Mouse (Mus musculus) forebrain, embryonic 13.5 days (tissue): ENCODE measurements around the gene Gas7. TPM values are rescaled to one million over a fixed set of nuclear protein-coding genes. Genes with fewer than 3 reads are reported as not detected.

Source experiments
- ATAC-seq: fragments of 200-750 bp; cut with Nextera tagmentation; 2 replicates; pipeline ENCODE4 v1.8.0; 2017
- H3K27ac ChIP-seq: fragments of 300-500 bp; sonication (generic); 2 replicates; pipeline ENCODE4 v1.5.1; 2015; ENCODE audit warnings: inconsistent platforms, mild to moderate bottlenecking, moderate library complexity
- H3K27me3 ChIP-seq: fragments of 300-500 bp; sonication (generic); 2 replicates; pipeline ENCODE4 v1.6.1; 2015; ENCODE audit warnings: mild to moderate bottlenecking, inconsistent platforms
- H3K36me3 ChIP-seq: fragments of 300-500 bp; sonication (generic); 2 replicates; pipeline ENCODE4 v1.6.1; 2015; ENCODE audit warnings: mild to moderate bottlenecking, inconsistent platforms; ENCODE audit not compliant: poor library complexity, severe bottlenecking
- H3K4me1 ChIP-seq: fragments of 300-500 bp; sonication (generic); 2 replicates; pipeline ENCODE4 v1.6.1; 2015; ENCODE audit warnings: inconsistent platforms
- H3K4me2 ChIP-seq: fragments of 300-500 bp; sonication (generic); 2 replicates; pipeline ENCODE4 v1.6.1; 2015; ENCODE audit warnings: inconsistent platforms, mild to moderate bottlenecking, moderate library complexity
- H3K4me3 ChIP-seq: fragments of 300-500 bp; sonication (generic); 2 replicates; pipeline ENCODE4 v1.5.1; 2015; ENCODE audit warnings: mild to moderate bottlenecking, inconsistent platforms
- H3K9ac ChIP-seq: fragments of 300-500 bp; sonication (generic); 2 replicates; pipeline ENCODE4 v1.6.1; 2015; ENCODE audit warnings: mild to moderate bottlenecking, inconsistent platforms
- H3K9me3 ChIP-seq: fragments of 300-500 bp; sonication (generic); replicated peaks from 2 replicates; pipeline ENCODE4 v1.6.1; 2016; ENCODE audit warnings: inconsistent platforms
- WGBS: fragments of 180-500 bp; shearing (Covaris S2); methylation state at CpG from one replicate; pipeline ENCODE4 v1.1.7; 2015; 5-methylcytosine and 5-hydroxymethylcytosine counted together
- polyA plus RNA-seq: library from polyadenylated mRNA; unstranded; fragments of >200 nt; fragmentation: Nextera tagmentation; extraction: Ambion mirVana; gene quantifications from 2 replicates; pipeline ENCODE4 v1.2.1, GENCODE M21; 2015

Gene Gas7
- 18.3 and 21.4 TPM in 2 replicates for polyA plus RNA-seq

- H3K4me1 ChIP-seq = peaks cover 13% of the 10 kb centered on the region
- peak; percentile 77 for ATAC-seq
- H3K4me2 ChIP-seq = peak within 1 kb of the TSS; percentile 99
- H3K36me3 ChIP-seq = no peaks in the 10 kb centered on the region
- H3K9ac ChIP-seq = peak within 1 kb of the TSS; percentile 71
- H3K27me3 ChIP-seq = peaks cover 60% of the 10 kb centered on the region
- H3K4me3 ChIP-seq = peak within 1 kb of the TSS; percentile 67
- WGBS = under 1% methylated on average over 57 of the region's 78 CpGs
- no peaks in the 10 kb centered on the region for H3K9me3 ChIP-seq
- H3K27ac ChIP-seq = no peak within 1 kb of the TSS
Observed at GRCm38 (mm10) chr11:67454874-67455526, at the start of gene Gas7. Gas7 (plus strand) TSS chr11:67455437.

GRCm38 (mm10) chr11:67414346-67414940, 40.8 kb upstream of the Gas7 start:
- Histone ChIP-seq H3K9ac (no peak overlapping the region), H3K27me3 (no peaks in the 10 kb centered on the region), H3K9me3 (no peaks in the 10 kb centered on the region), H3K27ac (no peak overlapping the region), H3K4me3 (no peak overlapping the region), H3K4me1 (no peaks in the 10 kb centered on the region), H3K36me3 (no peaks in the 10 kb centered on the region), H3K4me2 (no peak overlapping the region)
- no peak for ATAC-seq
- 86% methylated on average over 6 of the region's 6 CpGs for WGBS

- Histone ChIP-seq H3K4me2 (no peak overlapping the region), H3K4me1 (no peaks in the 10 kb centered on the region), H3K4me3 (no peak overlapping the region), H3K9me3 (no peaks in the 10 kb centered on the region), H3K27ac (no peak overlapping the region), H3K36me3 (no peaks in the 10 kb centered on the region), H3K9ac (no peak overlapping the region), H3K27me3 (no peaks in the 10 kb centered on the region)
- WGBS = 85% methylated on average over 13 of the region's 13 CpGs
- ATAC-seq = no peak
Observed at GRCm38 (mm10) chr11:67423575-67423974, 31.7 kb upstream of the Gas7 start.

- WGBS = 36% methylated on average over 3 of the region's 3 CpGs
- no peak for ATAC-seq
- no peak overlapping the region for H3K27ac ChIP-seq
- peaks cover 12% of the 10 kb centered on the region for H3K4me1 ChIP-seq
- no peaks in the 10 kb centered on the region for H3K36me3 ChIP-seq
- no peaks in the 10 kb centered on the region for H3K9me3 ChIP-seq
- no peaks in the 10 kb centered on the region for H3K27me3 ChIP-seq
- H3K9ac ChIP-seq = no peak overlapping the region
- H3K4me2 ChIP-seq = no peak overlapping the region
- H3K4me3 ChIP-seq = no peak overlapping the region
Observed at GRCm38 (mm10) chr11:67428196-67428595, 27.0 kb upstream of the Gas7 start.

- H3K36me3 ChIP-seq = no peaks in the 10 kb centered on the region
- H3K9ac ChIP-seq = no peak overlapping the region
- H3K27ac ChIP-seq = no peak overlapping the region
- H3K9me3 ChIP-seq = no peaks in the 10 kb centered on the region
- peaks cover 12% of the 10 kb centered on the region for H3K4me1 ChIP-seq
- H3K4me3 ChIP-seq = no peak overlapping the region
- H3K4me2 ChIP-seq = no peak overlapping the region
- ATAC-seq = no peak
- 38% methylated on average over 1 of the region's 1 CpGs for WGBS
- no peaks in the 10 kb centered on the region for H3K27me3 ChIP-seq
Observed at GRCm38 (mm10) chr11:67429836-67430235, 25.4 kb upstream of the Gas7 start.

GRCm38 (mm10) chr11:67431116-67431645, 24.1 kb upstream of the Gas7 start:
- Histone ChIP-seq H3K36me3 (no peaks in the 10 kb centered on the region), H3K9ac (no peak overlapping the region), H3K4me2 (peak overlapping the region; percentile 42), H3K4me1 (peaks cover 12% of the 10 kb centered on the region), H3K27ac (no peak overlapping the region), H3K4me3 (no peak overlapping the region), H3K27me3 (no peaks in the 10 kb centered on the region), H3K9me3 (no peaks in the 10 kb centered on the region)
- WGBS = 18% methylated on average over 14 of the region's 14 CpGs
- 0 out of 2 replicates have a peak, but pooled peaks have one; percentile 24 for ATAC-seq

- no peak for ATAC-seq
- WGBS = 67% methylated on average over 4 of the region's 4 CpGs
- H3K4me3 ChIP-seq = no peak overlapping the region
Observed at GRCm38 (mm10) chr11:67431864-67432263, 23.4 kb upstream of the Gas7 start.

GRCm38 (mm10) chr11:67433763-67434162, 21.5 kb upstream of the Gas7 start:
- Histone ChIP-seq H3K4me1 (peaks cover 12% of the 10 kb centered on the region), H3K9me3 (no peaks in the 10 kb centered on the region), H3K9ac (no peak overlapping the region), H3K27me3 (no peaks in the 10 kb centered on the region), H3K4me3 (no peak overlapping the region), H3K4me2 (no peak overlapping the region), H3K27ac (no peak overlapping the region), H3K36me3 (no peaks in the 10 kb centered on the region)
- no peak for ATAC-seq
- WGBS = 92% methylated on average over 5 of the region's 5 CpGs

More at GRCm38 (mm10) chr11:67431864-67432263, 23.4 kb upstream of the Gas7 start:
- H3K4me1 ChIP-seq = peaks cover 12% of the 10 kb centered on the region
- no peaks in the 10 kb centered on the region for H3K36me3 ChIP-seq
- no peak overlapping the region for H3K27ac ChIP-seq
- no peaks in the 10 kb centered on the region for H3K27me3 ChIP-seq
- no peak overlapping the region for H3K9ac ChIP-seq
- H3K4me2 ChIP-seq = no peak overlapping the region
- H3K9me3 ChIP-seq = no peaks in the 10 kb centered on the region

GRCm38 (mm10) chr11:67438746-67439145, 16.5 kb upstream of the Gas7 start:
- H3K4me2 ChIP-seq = no peak overlapping the region
- H3K4me3 ChIP-seq = no peak overlapping the region
- WGBS = 95% methylated on average over 5 of the region's 5 CpGs
- H3K27ac ChIP-seq = no peak overlapping the region
- no peaks in the 10 kb centered on the region for H3K4me1 ChIP-seq
- no peak overlapping the region for H3K9ac ChIP-seq
- no peaks in the 10 kb centered on the region for H3K36me3 ChIP-seq
- no peaks in the 10 kb centered on the region for H3K27me3 ChIP-seq
- H3K9me3 ChIP-seq = no peaks in the 10 kb centered on the region
- ATAC-seq = no peak

GRCm38 (mm10) chr11:67445058-67445825, 10.0 kb upstream of the Gas7 start:
- no peaks in the 10 kb centered on the region for H3K9me3 ChIP-seq
- no peak overlapping the region for H3K27ac ChIP-seq
- H3K4me3 ChIP-seq = no peak overlapping the region
- H3K4me1 ChIP-seq = peaks cover 11% of the 10 kb centered on the region
- no peaks in the 10 kb centered on the region for H3K36me3 ChIP-seq
- H3K4me2 ChIP-seq = peak overlapping the region; percentile 16; the same call in 1 of the 2 replicates
- H3K9ac ChIP-seq = no peak overlapping the region
- no peak for ATAC-seq
- H3K27me3 ChIP-seq = peaks cover 5% of the 10 kb centered on the region; the same call in 1 of the 2 replicates
- 13% methylated on average over 14 of the region's 14 CpGs for WGBS

- Histone ChIP-seq H3K9ac (no peak overlapping the region), H3K27ac (no peak overlapping the region), H3K4me2 (no peak overlapping the region), H3K4me1 (peaks cover 13% of the 10 kb centered on the region), H3K4me3 (no peak overlapping the region), H3K27me3 (peaks cover 46% of the 10 kb centered on the region), H3K36me3 (no peaks in the 10 kb centered on the region), H3K9me3 (no peaks in the 10 kb centered on the region)
- 87% methylated on average over 5 of the region's 5 CpGs for WGBS
- ATAC-seq = no peak
Observed at GRCm38 (mm10) chr11:67451525-67451924, 3.7 kb upstream of the Gas7 start.

- Histone ChIP-seq H3K9me3 (no peaks in the 10 kb centered on the region), H3K27me3 (peaks cover 60% of the 10 kb centered on the region), H3K36me3 (no peaks in the 10 kb centered on the region), H3K27ac (no peak overlapping the region), H3K9ac (peak overlapping the region; percentile 71), H3K4me2 (peak overlapping the region; percentile 99), H3K4me1 (peaks cover 13% of the 10 kb centered on the region), H3K4me3 (peak overlapping the region; percentile 67)
- ATAC-seq = peak; percentile 68
- 2% methylated on average over 40 of the region's 42 CpGs for WGBS
Observed at GRCm38 (mm10) chr11:67455527-67455981, 317 bp downstream of the Gas7 start.
